Mouse (Mus musculus): Measurements from ENCODE around the gene Micu1.

Gene Micu1

GRCm38 (mm10) chr10:59721555-59721954, 19.3 kb downstream of the Micu1 start:
- DNase-seq (ENCODE audit: low read depth, low spot score) = no peak

GRCm38 (mm10) chr10:59724634-59725033, 22.4 kb downstream of the Micu1 start:
- DNase-seq (ENCODE audit: low read depth, low spot score) = no peak

- no peak for DNase-seq (ENCODE audit: low read depth, low spot score)
Measured at GRCm38 (mm10) chr10:59727251-59727650, 25.0 kb downstream of the Micu1 start.

GRCm38 (mm10) chr10:59729261-59729660, 27.0 kb downstream of the Micu1 start:
- no peak for DNase-seq (ENCODE audit: low read depth, low spot score)

GRCm38 (mm10) chr10:59729842-59730241, 27.6 kb downstream of the Micu1 start:
- no peak for DNase-seq (ENCODE audit: low read depth, low spot score)

GRCm38 (mm10) chr10:59736027-59736598, 33.8 kb downstream of the Micu1 start:
- DNase-seq (ENCODE audit: low read depth, low spot score) = no peak

- no peak for DNase-seq (ENCODE audit: low read depth, low spot score)
Measured at GRCm38 (mm10) chr10:59741448-59741847, 39.2 kb downstream of the Micu1 start.

- no peak for DNase-seq (ENCODE audit: low read depth, low spot score)
Measured at GRCm38 (mm10) chr10:59743397-59743796, 41.1 kb downstream of the Micu1 start.

- DNase-seq (ENCODE audit: low read depth, low spot score) = no peak
Measured at GRCm38 (mm10) chr10:59743969-59744368, 41.7 kb downstream of the Micu1 start.

GRCm38 (mm10) chr10:59747334-59747733, 45.1 kb downstream of the Micu1 start:
- no peak for DNase-seq (ENCODE audit: low read depth, low spot score)

- no peak for DNase-seq (ENCODE audit: low read depth, low spot score)
Measured at GRCm38 (mm10) chr10:59748699-59749200, 46.5 kb downstream of the Micu1 start.

GRCm38 (mm10) chr10:59753538-59754069, 51.3 kb downstream of the Micu1 start:
- DNase-seq (ENCODE audit: low read depth, low spot score) = no peak

- no peak for DNase-seq (ENCODE audit: low read depth, low spot score)
Measured at GRCm38 (mm10) chr10:59754104-59754503, 51.8 kb downstream of the Micu1 start.

- no peak for DNase-seq (ENCODE audit: low read depth, low spot score)
Measured at GRCm38 (mm10) chr10:59754901-59755300, 52.6 kb downstream of the Micu1 start.

- no peak for DNase-seq (ENCODE audit: low read depth, low spot score)
Measured at GRCm38 (mm10) chr10:59755681-59756080, 53.4 kb downstream of the Micu1 start.

- DNase-seq (ENCODE audit: low read depth, low spot score) = no peak
Measured at GRCm38 (mm10) chr10:59756090-59756489, 53.8 kb downstream of the Micu1 start.

- DNase-seq (ENCODE audit: low read depth, low spot score) = no peak
Measured at GRCm38 (mm10) chr10:59756570-59756969, 54.3 kb downstream of the Micu1 start.

GRCm38 (mm10) chr10:59764781-59765180, 62.5 kb downstream of the Micu1 start:
- DNase-seq (ENCODE audit: low read depth, low spot score) = no peak

GRCm38 (mm10) chr10:59768369-59769079, 66.2 kb downstream of the Micu1 start:
- DNase-seq (ENCODE audit: low read depth, low spot score) = no peak

GRCm38 (mm10) chr10:59771375-59772048, 69.2 kb downstream of the Micu1 start:
- no peak for DNase-seq (ENCODE audit: low read depth, low spot score)

- no peak for DNase-seq (ENCODE audit: low read depth, low spot score)
Measured at GRCm38 (mm10) chr10:59772049-59772397, 69.7 kb downstream of the Micu1 start.

GRCm38 (mm10) chr10:59773441-59774140, 71.3 kb downstream of the Micu1 start:
- DNase-seq (ENCODE audit: low read depth, low spot score) = no peak

Data from retina, adult 2 months (tissue).